Mouse (Mus musculus) lung, postnatal 0 days (tissue): ENCODE measurements around the gene Man1c1.

Experiments used
- CTCF ChIP-seq: IDR thresholded peaks from 2 replicates; pipeline ENCODE4 v1.5.1; 2016; ENCODE audit warnings: antibody characterized with exemption, mild to moderate bottlenecking
- EP300 ChIP-seq: IDR thresholded peaks from 2 replicates; pipeline ENCODE4 v1.6.1; 2016; ENCODE audit warnings: antibody characterized with exemption, mild to moderate bottlenecking, control low read depth

- TF ChIP-seq CTCF = no peak
- TF ChIP-seq EP300 = no peak
Measured at GRCm38 (mm10) chr4:134570704-134571451, 133.2 kb downstream of the Man1c1 start.
